Mouse (Mus musculus): ENCODE measurements around the gene Ankrd22.
A peak's percentile ranks its signal among the peaks of the same experiment; 100 is the strongest.

Ankrd22 gene

DNA sequence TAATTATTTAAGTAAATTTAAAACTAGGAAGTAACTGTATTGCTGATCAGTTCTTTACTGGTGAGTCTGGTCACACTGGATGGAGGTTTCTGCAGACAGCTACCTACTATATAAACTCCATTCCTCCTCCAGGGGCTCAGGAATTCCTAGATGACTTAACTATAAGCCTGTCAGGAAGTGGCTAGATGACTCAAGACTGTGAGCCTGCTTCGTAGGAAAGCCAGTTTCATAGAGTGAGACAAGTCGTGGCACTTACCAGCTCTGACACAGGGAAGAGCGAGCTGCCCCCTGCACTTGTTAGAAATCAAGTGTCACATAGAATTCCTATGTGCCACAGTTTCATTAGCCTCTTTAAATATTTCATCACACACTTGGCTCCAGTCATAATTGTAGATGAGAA is 5.3 kb upstream of the Ankrd22 start:
- Histone ChIP-seq H3K4me1 (replicated peaks; ENCODE audit: low read depth, low read length) (no peaks in the 10 kb centered on the region), H3K9me3 (ENCODE audit: low read length) (no peaks in the 10 kb centered on the region), H3K27me3 (ENCODE audit: insufficient read depth, low read length) (no peaks in the 10 kb centered on the region), H3K36me3 (ENCODE audit: insufficient read depth, low read length) (no peaks in the 10 kb centered on the region), H3K4me3 (replicated peaks; ENCODE audit: low read length) (no peak overlapping the region)
- no peak for TF ChIP-seq POU5F1 (IDR thresholded peaks at IDR 0.05; ENCODE audit: borderline replicate concordance, low read length)
- TF ChIP-seq NANOG (IDR thresholded peaks at IDR 0.05; ENCODE audit: borderline replicate concordance, low read length) = no peak
- TF ChIP-seq CTCF (conservative IDR thresholded peaks at IDR 0.05; ENCODE audit: low read length) = no peak

DNA sequence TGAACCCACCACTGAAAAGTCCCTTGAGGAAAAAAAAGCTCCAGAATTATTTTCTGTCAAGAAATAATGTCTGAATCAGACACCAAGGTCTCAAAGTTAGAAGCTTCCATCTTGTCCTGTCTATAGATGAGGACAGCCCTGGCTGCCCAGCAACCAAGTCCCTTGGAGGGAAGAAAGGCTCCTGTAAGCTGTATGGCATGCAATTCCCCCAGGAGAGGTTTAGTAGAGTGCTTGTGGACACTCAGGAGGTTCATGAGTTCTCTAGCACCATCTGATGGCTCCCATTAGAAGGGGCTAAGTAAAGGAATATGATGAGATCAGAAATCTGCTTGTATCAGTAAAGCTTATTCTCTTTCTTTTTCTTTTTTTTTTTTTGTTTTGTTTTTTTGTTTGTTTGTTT is 3.3 kb upstream of the Ankrd22 start:
- no peaks in the 10 kb centered on the region for H3K27me3 ChIP-seq (ENCODE audit: insufficient read depth, low read length)
- TF ChIP-seq CTCF (conservative IDR thresholded peaks at IDR 0.05; ENCODE audit: low read length) (no peak), POU5F1 (IDR thresholded peaks at IDR 0.05; ENCODE audit: borderline replicate concordance, low read length) (no peak), NANOG (IDR thresholded peaks at IDR 0.05; ENCODE audit: borderline replicate concordance, low read length) (no peak)
- no peaks in the 10 kb centered on the region for H3K36me3 ChIP-seq (ENCODE audit: insufficient read depth, low read length)
- no peaks in the 10 kb centered on the region for H3K9me3 ChIP-seq (ENCODE audit: low read length)
- no peaks in the 10 kb centered on the region for H3K4me1 ChIP-seq (replicated peaks; ENCODE audit: low read depth, low read length)
- no peak overlapping the region for H3K4me3 ChIP-seq (replicated peaks; ENCODE audit: low read length)

DNA sequence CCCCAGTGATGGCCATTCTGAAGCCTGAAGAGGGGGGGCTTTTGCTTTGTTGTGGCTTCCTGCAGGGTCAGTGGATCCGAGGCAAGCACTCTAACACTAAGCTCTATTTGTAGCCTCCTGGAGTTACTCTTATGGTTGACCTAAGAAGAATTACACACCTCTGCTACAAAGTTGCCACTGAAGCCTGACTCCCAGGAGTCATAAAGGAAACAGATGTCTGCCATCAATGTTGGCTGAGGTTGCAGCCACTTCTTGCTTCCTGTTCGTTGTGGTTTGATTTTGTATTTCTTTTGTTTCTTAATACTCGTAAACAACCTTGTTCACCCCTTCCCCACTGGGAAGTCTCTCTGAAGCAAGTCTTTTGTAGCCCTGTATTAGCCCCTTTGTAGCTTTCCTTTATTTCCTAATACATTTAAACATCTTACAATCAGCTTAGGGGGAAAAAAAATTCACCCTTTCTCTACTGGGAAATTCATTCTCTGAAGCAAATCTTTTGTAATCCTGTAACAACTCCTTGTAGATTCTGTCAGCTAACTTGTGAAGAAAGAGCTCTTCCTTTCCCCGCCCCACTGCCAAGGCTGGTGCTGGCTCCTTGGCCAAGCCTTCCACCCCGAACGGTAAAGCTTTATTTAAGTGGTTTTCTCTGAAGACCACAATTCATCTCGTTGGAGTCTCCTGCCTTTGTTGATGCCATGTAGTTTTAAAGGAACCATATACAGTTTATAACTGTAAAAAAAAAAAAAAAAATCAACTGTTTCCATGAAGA is 2.2 kb upstream of the Ankrd22 start:
- no peaks in the 10 kb centered on the region for H3K4me1 ChIP-seq (replicated peaks; ENCODE audit: low read depth, low read length)
- no peak for TF ChIP-seq POU5F1 (IDR thresholded peaks at IDR 0.05; ENCODE audit: borderline replicate concordance, low read length)
- H3K36me3 ChIP-seq (ENCODE audit: insufficient read depth, low read length) = no peaks in the 10 kb centered on the region

DNA sequence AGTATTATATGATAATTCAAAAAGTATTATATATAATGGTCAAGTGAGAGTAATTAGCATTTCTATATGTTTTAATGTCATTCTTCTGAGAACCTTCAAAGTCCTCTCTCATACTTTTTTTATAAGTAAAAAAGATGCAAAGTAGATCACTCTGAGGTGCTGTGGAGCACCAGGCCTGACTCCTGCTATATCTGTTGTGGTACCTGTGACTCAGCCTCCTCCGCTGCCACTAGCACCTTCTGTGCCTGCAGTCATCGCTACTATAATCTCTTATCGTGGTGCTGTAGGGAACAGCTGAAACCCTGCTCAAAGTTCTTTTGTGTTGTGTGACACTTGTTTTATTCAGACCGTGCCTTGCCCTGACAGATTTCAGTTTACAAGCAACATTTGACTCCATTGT is 533 bp upstream of the Ankrd22 start:
- TF ChIP-seq CTCF (conservative IDR thresholded peaks at IDR 0.05; ENCODE audit: low read length) (no peak), NANOG (IDR thresholded peaks at IDR 0.05; ENCODE audit: borderline replicate concordance, low read length) (no peak), POU5F1 (IDR thresholded peaks at IDR 0.05; ENCODE audit: borderline replicate concordance, low read length) (no peak)
- H3K27me3 ChIP-seq (ENCODE audit: insufficient read depth, low read length) = no peaks in the 10 kb centered on the region
- H3K4me3 ChIP-seq (replicated peaks; ENCODE audit: low read length) = no peak overlapping the region
- H3K9me3 ChIP-seq (ENCODE audit: low read length) = no peaks in the 10 kb centered on the region
- H3K4me1 ChIP-seq (replicated peaks; ENCODE audit: low read depth, low read length) = no peaks in the 10 kb centered on the region
- no peaks in the 10 kb centered on the region for H3K36me3 ChIP-seq (ENCODE audit: insufficient read depth, low read length)

More for the DNA sequence above, 2.2 kb upstream of the Ankrd22 start:
- Histone ChIP-seq H3K9me3 (ENCODE audit: low read length) (no peaks in the 10 kb centered on the region), H3K4me3 (replicated peaks; ENCODE audit: low read length) (no peak overlapping the region), H3K27me3 (ENCODE audit: insufficient read depth, low read length) (no peaks in the 10 kb centered on the region)

DNA sequence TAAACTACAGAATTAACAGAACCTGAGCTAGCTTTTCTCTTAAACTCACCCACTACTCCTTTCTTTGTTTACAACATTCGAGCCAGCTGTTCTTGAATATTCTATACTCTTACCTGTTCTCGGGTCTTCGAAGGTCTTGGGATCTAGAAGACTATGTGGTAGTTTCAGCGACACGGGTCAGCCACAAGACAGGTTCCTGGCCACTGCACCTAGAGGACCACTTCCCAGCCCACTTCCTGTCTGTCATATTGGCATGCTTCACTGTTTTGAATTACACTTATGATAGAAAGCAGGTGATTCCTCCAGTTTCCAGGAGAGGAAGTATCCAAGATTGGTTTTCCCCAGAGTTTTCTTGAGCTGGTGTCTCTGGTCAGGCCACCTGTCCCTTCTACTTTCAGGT is 3.2 kb downstream of the Ankrd22 start:
- Histone ChIP-seq H3K9me3 (ENCODE audit: low read length) (no peaks in the 10 kb centered on the region), H3K4me3 (replicated peaks; ENCODE audit: low read length) (no peak overlapping the region), H3K4me1 (replicated peaks; ENCODE audit: low read depth, low read length) (no peaks in the 10 kb centered on the region), H3K27me3 (ENCODE audit: insufficient read depth, low read length) (no peaks in the 10 kb centered on the region), H3K36me3 (ENCODE audit: insufficient read depth, low read length) (no peaks in the 10 kb centered on the region)
- TF ChIP-seq NANOG (IDR thresholded peaks at IDR 0.05; ENCODE audit: borderline replicate concordance, low read length) (no peak), CTCF (conservative IDR thresholded peaks at IDR 0.05; ENCODE audit: low read length) (no peak), POU5F1 (IDR thresholded peaks at IDR 0.05; ENCODE audit: borderline replicate concordance, low read length) (no peak)

DNA sequence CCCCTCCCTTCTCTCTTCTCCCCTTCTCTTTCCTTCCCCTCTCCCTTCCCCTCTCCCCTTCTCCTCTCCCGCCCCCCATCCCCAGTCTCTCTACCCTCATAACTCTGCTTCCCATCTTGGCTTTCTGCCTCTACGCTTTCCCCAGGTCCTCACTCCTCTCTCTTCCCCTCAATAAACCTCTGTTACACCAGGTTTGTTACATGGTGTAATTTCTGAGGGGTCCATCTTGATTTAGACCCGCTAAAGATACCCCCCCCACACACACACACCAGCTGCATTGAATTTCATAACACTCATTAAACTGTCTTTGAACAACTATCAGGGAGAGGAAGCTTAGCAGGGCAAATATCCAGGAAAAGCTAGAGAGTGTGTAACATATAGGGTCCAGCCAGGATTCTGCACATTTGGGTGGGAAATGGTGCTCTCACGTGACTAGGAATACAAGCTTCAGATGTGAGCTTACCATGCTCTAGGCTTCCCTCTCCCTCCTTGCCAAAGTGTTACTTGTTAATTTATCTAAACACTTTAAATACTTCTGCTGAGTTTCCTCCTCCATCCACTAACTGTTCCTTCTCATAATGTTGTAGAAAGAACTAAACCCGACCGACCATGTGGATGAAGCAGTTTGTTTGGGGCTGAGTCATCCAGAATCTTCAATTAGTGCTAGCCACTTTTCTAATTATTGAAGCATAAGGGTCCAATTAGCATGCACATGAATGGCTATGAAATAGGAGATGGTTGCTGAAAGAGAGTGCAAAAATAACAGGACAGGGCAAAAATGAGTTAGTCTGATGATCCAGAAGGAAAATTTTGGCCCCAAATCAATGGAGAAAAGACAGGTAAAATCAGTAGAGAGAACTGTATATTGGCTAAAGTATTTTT is 12.3 kb downstream of the Ankrd22 start:
- TF ChIP-seq CTCF (conservative IDR thresholded peaks at IDR 0.05; ENCODE audit: low read length) (no peak), POU5F1 (IDR thresholded peaks at IDR 0.05; ENCODE audit: borderline replicate concordance, low read length) (no peak), NANOG (IDR thresholded peaks at IDR 0.05; ENCODE audit: borderline replicate concordance, low read length) (no peak)
- Histone ChIP-seq H3K27me3 (ENCODE audit: insufficient read depth, low read length) (no peaks in the 10 kb centered on the region), H3K9me3 (ENCODE audit: low read length) (no peaks in the 10 kb centered on the region), H3K36me3 (ENCODE audit: insufficient read depth, low read length) (no peaks in the 10 kb centered on the region), H3K4me3 (replicated peaks; ENCODE audit: low read length) (no peak overlapping the region), H3K4me1 (replicated peaks; ENCODE audit: low read depth, low read length) (no peaks in the 10 kb centered on the region)

DNA sequence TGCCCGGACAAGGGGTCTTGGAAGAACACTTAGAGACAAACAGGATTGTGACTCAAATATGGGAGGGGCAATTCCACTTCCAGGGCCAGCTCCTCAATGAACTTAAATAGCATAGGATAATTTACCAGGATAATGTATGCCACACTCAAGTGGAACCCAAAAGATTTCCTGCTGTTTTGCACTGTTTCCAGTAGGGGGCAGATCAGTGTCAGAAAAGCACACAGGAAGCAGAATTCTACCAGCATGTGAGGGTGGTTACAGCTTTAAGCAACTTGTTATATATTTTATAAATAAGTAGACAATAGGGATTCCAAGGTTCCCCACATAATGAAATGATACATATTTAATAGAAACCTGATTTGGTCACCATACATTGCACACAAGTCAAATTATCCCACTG is 13.9 kb downstream of the Ankrd22 start:
- H3K27me3 ChIP-seq (ENCODE audit: insufficient read depth, low read length) = no peaks in the 10 kb centered on the region
- H3K36me3 ChIP-seq (ENCODE audit: insufficient read depth, low read length) = no peaks in the 10 kb centered on the region
- no peak overlapping the region for H3K4me3 ChIP-seq (replicated peaks; ENCODE audit: low read length)
- TF ChIP-seq NANOG (IDR thresholded peaks at IDR 0.05; ENCODE audit: borderline replicate concordance, low read length) = no peak
- TF ChIP-seq CTCF (conservative IDR thresholded peaks at IDR 0.05; ENCODE audit: low read length) = peak; percentile 52
- H3K9me3 ChIP-seq (ENCODE audit: low read length) = no peaks in the 10 kb centered on the region
- no peaks in the 10 kb centered on the region for H3K4me1 ChIP-seq (replicated peaks; ENCODE audit: low read depth, low read length)

DNA sequence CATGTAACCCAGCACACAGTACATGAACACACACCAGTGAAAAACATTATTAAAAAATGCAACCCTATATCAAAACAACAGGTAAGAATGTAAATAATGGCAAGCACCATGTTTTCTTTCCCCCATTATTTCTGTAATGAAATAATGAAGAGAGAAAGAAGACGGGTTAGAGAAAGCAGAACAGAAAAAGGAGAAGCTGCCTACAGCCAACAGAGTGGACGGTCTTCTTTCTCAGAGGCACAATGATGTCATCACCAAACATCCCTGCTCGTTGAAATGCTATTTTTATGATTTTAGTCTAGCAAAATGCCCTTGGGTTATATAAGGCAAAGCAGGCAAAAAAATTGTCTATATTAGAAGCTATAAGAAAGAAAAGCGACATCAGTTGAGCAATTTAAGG is 17.4 kb downstream of the Ankrd22 start:
- Histone ChIP-seq H3K9me3 (ENCODE audit: low read length) (no peaks in the 10 kb centered on the region), H3K4me3 (replicated peaks; ENCODE audit: low read length) (no peak overlapping the region), H3K27me3 (ENCODE audit: insufficient read depth, low read length) (no peaks in the 10 kb centered on the region), H3K36me3 (ENCODE audit: insufficient read depth, low read length) (no peaks in the 10 kb centered on the region), H3K4me1 (replicated peaks; ENCODE audit: low read depth, low read length) (no peaks in the 10 kb centered on the region)
- TF ChIP-seq NANOG (IDR thresholded peaks at IDR 0.05; ENCODE audit: borderline replicate concordance, low read length) = no peak
- TF ChIP-seq POU5F1 (IDR thresholded peaks at IDR 0.05; ENCODE audit: borderline replicate concordance, low read length) = no peak
- no peak for TF ChIP-seq CTCF (conservative IDR thresholded peaks at IDR 0.05; ENCODE audit: low read length)
